Mouse (Mus musculus) ES-E14 (cell line): ENCODE results near the gene Cd151. TPM values are rescaled to one million over a fixed set of nuclear protein-coding genes. Genes with fewer than 3 reads are reported as not detected.

Experiments used
- DNase-seq: peaks from one replicate; pipeline ENCODE4 v3.0.0-alpha.2; 2013; ENCODE audit warnings: low read depth, low spot score
- H3K27ac ChIP-seq: 2 replicates; pipeline ENCODE4 v1.5.1; 2012; ENCODE audit warnings: low read depth, mild to moderate bottlenecking, low read length, moderate library complexity, mixed read lengths; ENCODE audit not compliant: poor library complexity, insufficient read depth, severe bottlenecking
- H3K36me3 ChIP-seq: 2 replicates; pipeline ENCODE4 v1.6.1; 2012; ENCODE audit warnings: mild to moderate bottlenecking, low read length, moderate library complexity, mixed read lengths; ENCODE audit not compliant: control insufficient read depth, poor library complexity, insufficient read depth, severe bottlenecking
- H3K4me1 ChIP-seq, 2 experiments: fragments of 150-350 bp in 1 of 2; sonication (generic) in 1 of 2; 2 replicates each; pipeline ENCODE4 v1.6.1; 2012; ENCODE audit warnings: low read length in 2 of 2, mild to moderate bottlenecking in 1 of 2, mixed read lengths in 1 of 2; ENCODE audit not compliant: control insufficient read depth in 2 of 2, insufficient read depth in 2 of 2, poor library complexity in 1 of 2
- H3K4me3 ChIP-seq, 2 experiments: fragments of 150-350 bp in 1 of 2; sonication (generic) in 1 of 2; 2 replicates each; pipeline ENCODE4 v1.5.1; 2012; ENCODE audit warnings: low read length in 2 of 2, low read depth in 1 of 2, mild to moderate bottlenecking in 1 of 2, mixed read lengths in 1 of 2; ENCODE audit not compliant: insufficient read depth in 1 of 2, poor library complexity in 1 of 2, severe bottlenecking in 1 of 2
- H3K9ac ChIP-seq: 2 replicates; pipeline ENCODE4 v1.6.1; 2012; ENCODE audit warnings: low read depth, mild to moderate bottlenecking, low read length, mixed read lengths; ENCODE audit not compliant: poor library complexity, insufficient read depth, severe bottlenecking
- H3K9me3 ChIP-seq: fragments of 150-350 bp; sonication (generic); 2 replicates; pipeline ENCODE4 v1.6.1; 2012; ENCODE audit warnings: low read depth, mild to moderate bottlenecking, low read length; ENCODE audit not compliant: control insufficient read depth, insufficient read depth
- CHD2 ChIP-seq: IDR thresholded peaks from 2 replicates; pipeline ENCODE4 v1.6.1; 2014; ENCODE audit warnings: mild to moderate bottlenecking, low read depth, low read length, inconsistent platforms
- HCFC1 ChIP-seq: IDR thresholded peaks from 2 replicates; pipeline ENCODE4 v1.6.1; 2012; ENCODE audit warnings: low read length, inconsistent platforms, borderline replicate concordance; ENCODE audit not compliant: insufficient read depth
- MAFK ChIP-seq: IDR thresholded peaks from 2 replicates; pipeline ENCODE4 v1.6.1; 2014; ENCODE audit warnings: mild to moderate bottlenecking, low read depth, low read length, inconsistent platforms; ENCODE audit not compliant: insufficient read depth
- ZC3H11A ChIP-seq: IDR thresholded peaks from 2 replicates; pipeline ENCODE4 v1.6.1; 2012; ENCODE audit warnings: low read depth, mild to moderate bottlenecking, inconsistent platforms, low read length, borderline replicate concordance
- ZNF384 ChIP-seq: IDR thresholded peaks from 2 replicates; pipeline ENCODE4 v1.6.1; 2012; ENCODE audit warnings: low read depth, low read length, inconsistent platforms
- in situ Hi-C, 2 experiments: fragments of 600-800 bp; cut with MboI; formaldehyde crosslinking; loops; one replicate each; pipeline ENCODE4 v1.15.1; 2025; ENCODE audit warnings: low sequenced_read_pairs in 2 of 2, inconsistent platforms in 1 of 2; ENCODE audit not compliant: unreplicated experiment in 2 of 2
- total RNA-seq: library from RNA; depleted of rRNA; stranded (reverse); fragments of 300-350 nt; gene quantifications from 2 replicates; pipeline ENCODE4 v1.2.3, GENCODE M21; 2012

Gene Cd151
- total RNA-seq, 1 experiment: 238 TPM

- no peak overlapping the region for H3K4me3 ChIP-seq
- no peak overlapping the region for H3K9ac ChIP-seq
- no peak overlapping the region for H3K27ac ChIP-seq
- TF ChIP-seq MAFK (no peak), HCFC1 (no peak), ZC3H11A (no peak), ZNF384 (no peak), CHD2 (no peak)
- in situ Hi-C loops: no loop called here
- H3K4me1 ChIP-seq: peaks cover 4 to 7% of the 10 kb centered on the region in 2 experiments; a peak in 2 of 4 replicates
- H3K36me3 ChIP-seq: peaks cover 6% of the 10 kb centered on the region; the same call in 1 of the 2 replicates
- no peak for DNase-seq
- H3K9me3 ChIP-seq: no peaks in the 10 kb centered on the region
These were observed 17.3 kb downstream of the Cd151 start for GRCm38 (mm10) chr7:141484186-141485120.

GRCm38 (mm10) chr7:141485186-141485585 lies 18.0 kb downstream of the Cd151 start:
- Histone ChIP-seq H3K9me3 (no peaks in the 10 kb centered on the region), H3K4me3 (no peak overlapping the region), H3K9ac (no peak overlapping the region), H3K36me3 (peaks cover 6% of the 10 kb centered on the region; the same call in 1 of the 2 replicates), H3K4me1 (peaks cover 4 to 7% of the 10 kb centered on the region in 2 experiments; a peak in 2 of 4 replicates), H3K27ac (no peak overlapping the region)
- TF ChIP-seq CHD2 (no peak), MAFK (no peak), HCFC1 (no peak), ZC3H11A (no peak), ZNF384 (no peak)
- in situ Hi-C loops: no loop called here
- no peak for DNase-seq

GRCm38 (mm10) chr7:141485606-141486005 lies 18.4 kb downstream of the Cd151 start:
- Histone ChIP-seq H3K4me3 (no peak overlapping the region), H3K27ac (no peak overlapping the region), H3K36me3 (peaks cover 8% of the 10 kb centered on the region; the same call in 1 of the 2 replicates), H3K9me3 (no peaks in the 10 kb centered on the region), H3K9ac (no peak overlapping the region), H3K4me1 (peaks cover 4 to 7% of the 10 kb centered on the region in 2 experiments; a peak in 2 of 4 replicates)
- no peak for TF ChIP-seq MAFK
- TF ChIP-seq HCFC1: no peak
- TF ChIP-seq ZNF384: no peak
- no peak for TF ChIP-seq CHD2
- TF ChIP-seq ZC3H11A: no peak
- in situ Hi-C loops: no loop called here
- no peak for DNase-seq

GRCm38 (mm10) chr7:141486239-141486638 lies 19.0 kb downstream of the Cd151 start:
- TF ChIP-seq ZNF384: no peak
- no peak for TF ChIP-seq HCFC1
- no peak for TF ChIP-seq CHD2
- no peak for TF ChIP-seq MAFK
- TF ChIP-seq ZC3H11A: no peak
- in situ Hi-C loops: no loop called here
- Histone ChIP-seq H3K4me1 (peaks cover 1 to 6% of the 10 kb centered on the region in 2 experiments; a peak in 2 of 4 replicates), H3K27ac (no peak overlapping the region), H3K4me3 (no peak overlapping the region), H3K36me3 (peaks cover 10% of the 10 kb centered on the region; the same call in 1 of the 2 replicates), H3K9me3 (no peaks in the 10 kb centered on the region), H3K9ac (no peak overlapping the region)
- no peak for DNase-seq
